Mouse (Mus musculus): ENCODE data around the gene Gmppa.

The Gmppa gene

DNA sequence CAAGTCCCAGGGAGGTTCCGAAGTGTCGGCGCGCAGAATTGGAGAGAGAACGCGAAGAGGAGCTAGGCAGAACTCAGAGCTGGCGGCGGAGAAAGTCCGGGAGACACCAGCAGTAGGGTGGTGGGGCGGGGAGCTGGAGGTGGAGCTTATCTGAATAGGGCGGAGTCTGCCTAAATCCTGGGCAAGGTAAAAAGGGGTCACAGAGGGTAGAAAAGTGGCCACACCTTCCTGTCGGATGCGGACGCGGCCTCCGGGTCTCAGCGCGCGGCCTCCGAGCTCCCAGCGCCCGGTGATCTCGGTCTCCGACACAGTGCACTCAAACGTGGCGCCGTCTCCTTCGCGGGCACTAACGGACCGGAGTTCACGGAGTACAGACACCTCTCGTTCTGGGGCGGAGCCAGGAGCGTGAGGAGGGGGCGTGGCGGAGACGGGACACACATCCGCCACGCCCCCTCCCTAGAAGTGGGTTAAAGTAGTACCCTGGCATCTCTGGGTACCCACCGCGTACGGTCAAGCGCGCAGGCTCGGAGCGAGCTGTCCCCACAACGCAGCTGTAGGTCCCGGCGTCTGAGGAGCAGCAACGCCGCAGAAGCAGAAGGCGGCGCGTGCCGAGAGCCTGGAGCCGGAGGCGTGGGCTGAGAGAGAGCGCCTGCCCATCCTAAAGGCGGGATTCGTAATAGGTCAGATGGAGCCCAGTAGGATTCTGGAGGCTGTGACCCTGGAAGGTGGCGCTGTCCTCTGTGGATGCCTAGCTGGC, 51.9 kb downstream of the Gmppa start:
- DNase-seq: peak; percentile 83 to 85

DNA sequence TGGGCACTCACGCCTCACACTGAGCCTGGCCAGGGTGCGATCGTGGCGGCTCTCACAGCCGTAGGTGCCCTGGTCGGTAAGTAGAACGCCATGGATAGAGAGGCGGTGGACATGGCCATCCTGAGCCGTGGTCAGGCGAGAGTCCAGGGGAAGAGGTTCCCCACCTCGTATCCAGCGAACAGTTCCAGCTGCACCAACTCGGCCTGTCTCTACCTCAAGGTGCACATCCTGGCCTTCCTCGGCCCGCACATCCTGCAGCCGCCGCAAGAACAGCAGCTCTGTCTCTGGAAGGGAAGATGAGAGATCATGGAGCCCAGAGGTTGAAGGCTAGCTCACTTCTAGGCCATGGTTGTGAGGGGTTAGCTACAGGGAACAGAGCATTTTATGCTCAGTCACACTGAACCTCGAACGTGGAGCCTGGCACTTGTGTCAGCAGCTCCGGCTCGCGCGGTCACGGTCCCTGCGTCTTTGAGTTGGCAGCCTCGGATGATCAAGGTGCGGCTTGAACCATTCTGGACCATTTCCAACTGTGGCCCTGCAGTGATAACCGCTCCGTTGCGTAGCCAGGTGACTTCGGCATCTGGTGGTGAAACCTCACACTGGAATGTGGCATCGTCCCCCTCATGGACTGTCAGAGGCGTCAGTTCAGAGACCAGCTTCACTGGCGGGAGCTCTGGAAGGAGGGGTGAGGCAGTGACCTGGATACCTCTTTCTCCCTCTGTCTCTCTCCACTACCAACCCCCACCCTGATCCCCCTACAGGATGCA, 55.2 kb downstream of the Gmppa start:
- no peak for DNase-seq

DNA sequence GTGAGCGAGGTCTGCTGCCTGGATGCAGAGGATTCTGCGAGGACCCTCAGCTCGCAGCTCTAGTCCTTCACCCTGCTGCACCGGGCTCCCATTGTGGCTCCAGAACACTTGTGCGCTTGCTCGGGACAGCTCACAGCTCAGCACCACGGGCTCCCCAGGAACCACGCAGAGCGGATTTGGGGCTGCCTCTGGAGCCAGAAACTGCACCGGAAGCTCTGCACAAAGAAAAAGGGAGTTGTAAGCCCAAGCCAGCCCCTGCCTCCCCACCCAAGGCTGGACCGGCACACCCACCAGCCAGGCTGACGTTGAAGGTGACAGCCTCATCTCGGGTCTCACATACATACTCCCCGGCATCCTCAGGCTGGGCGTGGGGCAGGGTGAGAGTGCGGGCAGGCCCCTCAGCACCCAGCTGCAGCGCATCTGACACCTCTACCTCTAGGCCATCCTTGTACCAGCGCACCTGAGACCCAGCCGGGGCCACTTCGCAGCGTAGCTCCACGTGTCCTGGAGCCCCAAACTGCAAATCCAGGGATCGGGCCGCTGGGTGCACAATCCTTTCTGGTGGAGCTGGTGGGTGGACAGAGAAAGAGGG, 56.9 kb downstream of the Gmppa start:
- DNase-seq: no peak

Measured in cerebellum, postnatal 14 days (tissue).